Mouse (Mus musculus): ENCODE measurements around the gene Pdcl2.

Gene Pdcl2

GRCm38 (mm10) chr5:76330953-76331352 lies at the start of gene Pdcl2:
Pdcl2 (minus strand) TSS chr5:76331156.
- DNase-seq (ENCODE audit: low spot score in 2 of 2), result no peak

- no peak for DNase-seq (ENCODE audit: low spot score in 2 of 2)
These were observed 48.3 kb upstream of the Pdcl2 start for GRCm38 (mm10) chr5:76379216-76379615.

- DNase-seq (ENCODE audit: low spot score in 2 of 2), result no peak
These were observed 38.4 kb upstream of the Pdcl2 start for GRCm38 (mm10) chr5:76369215-76369840.

- DNase-seq (ENCODE audit: low spot score in 2 of 2), result no peak
These were observed 34.5 kb upstream of the Pdcl2 start for GRCm38 (mm10) chr5:76365406-76365805.

GRCm38 (mm10) chr5:76363453-76364104 lies 32.6 kb upstream of the Pdcl2 start, which contains the start of gene Nmu:
Nmu (minus strand) TSS chr5:76363788.
- DNase-seq (ENCODE audit: low spot score in 2 of 2), result no peak

GRCm38 (mm10) chr5:76360786-76361185 lies 29.8 kb upstream of the Pdcl2 start:
- DNase-seq (ENCODE audit: low spot score in 2 of 2), result no peak

- DNase-seq (ENCODE audit: low spot score in 2 of 2), result no peak
These were observed 29.1 kb upstream of the Pdcl2 start for GRCm38 (mm10) chr5:76360057-76360456.

GRCm38 (mm10) chr5:76351953-76352611 lies 21.1 kb upstream of the Pdcl2 start:
- DNase-seq (ENCODE audit: low spot score in 2 of 2), result no peak

GRCm38 (mm10) chr5:76351537-76351936 lies 20.6 kb upstream of the Pdcl2 start:
- DNase-seq (ENCODE audit: low spot score in 2 of 2), result no peak

- DNase-seq (ENCODE audit: low spot score in 2 of 2), result no peak
These were observed 15.2 kb upstream of the Pdcl2 start for GRCm38 (mm10) chr5:76346137-76346536.

- no peak for DNase-seq (ENCODE audit: low spot score in 2 of 2)
These were observed 10.0 kb upstream of the Pdcl2 start for GRCm38 (mm10) chr5:76340931-76341330.

- DNase-seq (ENCODE audit: low spot score in 2 of 2), result no peak
These were observed 6.1 kb upstream of the Pdcl2 start for GRCm38 (mm10) chr5:76337100-76337499.

GRCm38 (mm10) chr5:76333833-76334232 lies 2.9 kb upstream of the Pdcl2 start:
- DNase-seq (ENCODE audit: low spot score in 2 of 2), result no peak

GRCm38 (mm10) chr5:76327296-76327695 lies 3.7 kb downstream of the Pdcl2 start:
- peak in 1 of 2 experiments; percentile 6 for DNase-seq (ENCODE audit: low spot score in 2 of 2)

GRCm38 (mm10) chr5:76325113-76325512 lies 5.8 kb downstream of the Pdcl2 start:
- no peak for DNase-seq (ENCODE audit: low spot score in 2 of 2)

GRCm38 (mm10) chr5:76321249-76322196 lies 9.4 kb downstream of the Pdcl2 start:
- no peak for DNase-seq (ENCODE audit: low spot score in 2 of 2)

- no peak for DNase-seq (ENCODE audit: low spot score in 2 of 2)
These were observed 22.8 kb downstream of the Pdcl2 start for GRCm38 (mm10) chr5:76308206-76308605.

GRCm38 (mm10) chr5:76306261-76306660 lies 24.7 kb downstream of the Pdcl2 start:
- DNase-seq (ENCODE audit: low spot score in 2 of 2), result no peak

- no peak for DNase-seq (ENCODE audit: low spot score in 2 of 2)
These were observed 25.3 kb downstream of the Pdcl2 start for GRCm38 (mm10) chr5:76305616-76306015.

- DNase-seq (ENCODE audit: low spot score in 2 of 2), result peak; percentile 91 to 92
These were observed 26.3 kb downstream of the Pdcl2 start, which contains the start of gene Clock for GRCm38 (mm10) chr5:76304452-76305341. Clock (minus strand) TSS chr5:76304792.

All from heart, adult 9 months (tissue).